Mouse (Mus musculus) liver, adult 2 months (tissue): ENCODE measurements at regions not wholly inside any gene's neighbourhood (a gene's known extent, or its start where the extent isn't known, plus 50 kb on each side); places are given as distances from the start of the nearest gene placed in this dataset.
A peak's percentile ranks its signal among the peaks of the same experiment; 100 is the strongest.

Experiments used
- DNase-seq: peaks from one replicate; pipeline ENCODE4 v3.0.0-alpha.2; 2011; ENCODE audit warnings: low read depth, low spot score; ENCODE audit errors: extremely low read depth
- H3K27ac ChIP-seq: fragments of 200-500 bp; replicated peaks from 2 replicates; pipeline ENCODE4 v1.5.1; 2012; ENCODE audit warnings: low read depth, mild to moderate bottlenecking, control low read depth, inconsistent platforms, low read length; ENCODE audit not compliant: insufficient read depth
- H3K27me3 ChIP-seq: fragments of 200-500 bp; 2 replicates; pipeline ENCODE4 v1.6.1; 2012; ENCODE audit warnings: mild to moderate bottlenecking, moderate library complexity, low read length, inconsistent platforms; ENCODE audit not compliant: control insufficient read depth, insufficient read depth
- H3K36me3 ChIP-seq: fragments of 200-500 bp; 2 replicates; pipeline ENCODE4 v1.6.1; 2012; ENCODE audit warnings: low read length, inconsistent platforms; ENCODE audit not compliant: control insufficient read depth, insufficient read depth
- H3K4me1 ChIP-seq: fragments of 200-500 bp; 2 replicates; pipeline ENCODE4 v1.6.1; 2011; ENCODE audit warnings: low read length; ENCODE audit not compliant: control insufficient read depth, insufficient read depth
- H3K4me3 ChIP-seq: fragments of 200-500 bp; 2 replicates; pipeline ENCODE4 v1.5.1; 2011; ENCODE audit warnings: low read depth, mild to moderate bottlenecking, control low read depth, low read length, moderate library complexity; ENCODE audit not compliant: insufficient read depth
- H3K79me2 ChIP-seq: fragments of 200-500 bp; 2 replicates; pipeline ENCODE4 v1.6.1; 2012; ENCODE audit warnings: inconsistent platforms, mild to moderate bottlenecking, low read length, moderate library complexity; ENCODE audit not compliant: control insufficient read depth, insufficient read depth
- H3K9ac ChIP-seq: fragments of 200-500 bp; 2 replicates; pipeline ENCODE4 v1.6.1; 2012; ENCODE audit warnings: low read depth, mild to moderate bottlenecking, control low read depth, inconsistent platforms, low read length
- CTCF ChIP-seq: fragments of 200-500 bp; IDR thresholded peaks from 2 replicates; pipeline ENCODE4 v1.5.1; 2011; ENCODE audit warnings: low read depth, low read length, control low read depth
- POLR2A ChIP-seq: fragments of 200-500 bp; IDR thresholded peaks from 2 replicates; pipeline ENCODE4 v1.6.1; 2011; ENCODE audit warnings: low read length, control low read depth; ENCODE audit not compliant: insufficient read depth; ENCODE audit errors: extremely low read depth
- WGBS: fragments of 180-500 bp; shearing (Covaris S2); methylation state at CpG from one replicate; pipeline ENCODE4 v1.1.7; 2018; 5-methylcytosine and 5-hydroxymethylcytosine counted together

DNA sequence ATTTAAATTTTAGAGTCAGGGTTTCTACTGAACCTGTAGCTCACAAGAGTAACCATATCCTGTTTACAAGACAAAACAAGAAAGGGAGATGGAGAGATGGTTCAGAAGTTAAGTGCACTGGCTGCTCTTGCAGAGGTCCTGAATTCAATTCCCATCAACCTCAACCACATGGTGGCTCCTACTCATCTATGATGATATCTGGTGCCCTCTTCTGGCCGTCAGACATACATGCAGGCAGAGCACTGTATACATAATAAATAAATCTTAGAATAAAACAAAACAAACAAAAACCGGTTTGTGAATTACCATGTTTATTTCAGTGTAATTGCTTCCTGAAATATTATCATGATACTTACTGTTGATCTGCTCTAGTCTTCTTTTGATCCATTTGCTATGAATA lies 845.4 kb downstream of the Pcdh18 start:
- Histone ChIP-seq H3K36me3 (no peaks in the 10 kb centered on the region), H3K4me3 (no peak overlapping the region), H3K79me2 (no peaks in the 10 kb centered on the region), H3K27ac (no peak overlapping the region), H3K27me3 (no peaks in the 10 kb centered on the region), H3K4me1 (no peaks in the 10 kb centered on the region), H3K9ac (no peak overlapping the region)
- no peak for TF ChIP-seq POLR2A
- no peak for TF ChIP-seq CTCF
- 46% methylated on average over 2 of the region's 2 CpGs for WGBS
- DNase-seq = no peak

DNA sequence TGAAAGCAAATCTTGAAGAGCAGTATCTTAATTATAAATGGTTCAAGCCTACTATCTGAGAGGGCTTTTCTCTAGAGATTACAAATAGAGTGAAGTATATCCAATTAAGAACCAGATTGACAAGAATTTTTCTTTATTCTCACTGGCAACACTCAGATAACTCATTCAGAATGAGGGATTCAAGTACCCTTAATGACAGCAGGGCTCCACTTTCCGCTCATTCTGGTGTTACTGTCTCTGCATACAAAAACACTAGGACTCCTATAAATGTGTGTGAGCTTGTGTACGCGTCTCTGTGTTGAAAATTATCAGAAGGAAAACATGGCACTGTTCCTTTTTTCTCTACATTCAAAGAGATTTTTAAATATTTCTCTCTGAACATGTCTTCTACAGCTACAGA lies 866.7 kb downstream of the Pcdh18 start:
- no peak for TF ChIP-seq CTCF
- no peak for TF ChIP-seq POLR2A
- no peak for DNase-seq
- Histone ChIP-seq H3K79me2 (no peaks in the 10 kb centered on the region), H3K9ac (no peak overlapping the region), H3K27me3 (no peaks in the 10 kb centered on the region), H3K4me3 (no peak overlapping the region), H3K4me1 (no peaks in the 10 kb centered on the region), H3K27ac (no peak overlapping the region), H3K36me3 (no peaks in the 10 kb centered on the region)
- WGBS = 76% methylated on average over 3 of the region's 3 CpGs

DNA sequence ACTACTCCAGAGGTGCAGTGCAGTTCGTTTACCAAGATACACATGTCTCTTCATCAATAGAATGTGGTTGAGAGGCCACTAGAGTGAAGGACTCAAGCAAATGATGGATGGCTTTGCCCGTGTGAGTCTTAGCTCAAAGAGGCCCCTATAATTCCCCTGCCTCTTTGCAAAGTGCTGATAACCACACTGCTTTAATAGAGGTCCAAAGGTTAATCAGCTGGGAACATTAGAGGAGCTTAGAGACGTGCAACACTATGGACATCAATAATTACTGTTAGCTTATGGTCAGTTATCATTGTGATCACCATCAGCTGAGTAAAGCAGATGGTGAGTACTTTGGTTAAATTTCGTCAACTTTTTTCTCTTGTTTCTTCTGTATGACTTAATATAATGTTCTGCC lies 869.2 kb downstream of the Pcdh18 start:
- no peak overlapping the region for H3K9ac ChIP-seq
- no peaks in the 10 kb centered on the region for H3K27me3 ChIP-seq
- TF ChIP-seq POLR2A (no peak), CTCF (no peak)
- no peaks in the 10 kb centered on the region for H3K79me2 ChIP-seq
- no peak for DNase-seq
- H3K36me3 ChIP-seq = no peaks in the 10 kb centered on the region
- H3K4me3 ChIP-seq = no peak overlapping the region
- WGBS = 38% methylated on average over 4 of the region's 4 CpGs
- H3K4me1 ChIP-seq = no peaks in the 10 kb centered on the region
- no peak overlapping the region for H3K27ac ChIP-seq

DNA sequence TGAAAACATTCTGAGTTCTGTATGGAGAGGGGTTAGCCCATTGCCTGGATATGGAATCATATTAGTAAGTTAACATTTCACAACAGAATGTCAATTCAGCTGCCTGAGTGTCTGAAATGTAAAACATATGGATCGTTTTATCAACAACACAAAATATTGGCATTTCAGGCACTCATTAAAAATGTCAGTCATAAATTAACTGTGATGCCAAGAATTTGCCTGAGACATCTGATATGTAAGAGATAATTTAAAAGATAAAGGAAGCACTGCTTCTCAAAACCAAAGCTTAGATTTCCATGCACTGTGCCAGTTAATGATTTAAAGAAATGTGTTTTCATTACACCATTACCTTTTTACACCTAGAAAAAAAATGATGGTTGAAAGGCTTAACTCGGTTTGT lies 887.6 kb downstream of the Pcdh18 start:
- no peak for DNase-seq
- H3K79me2 ChIP-seq = no peaks in the 10 kb centered on the region
- H3K4me3 ChIP-seq = no peak overlapping the region
- no peak overlapping the region for H3K9ac ChIP-seq
- no peaks in the 10 kb centered on the region for H3K4me1 ChIP-seq
- no peaks in the 10 kb centered on the region for H3K27me3 ChIP-seq
- TF ChIP-seq POLR2A (no peak), CTCF (no peak)
- no peak overlapping the region for H3K27ac ChIP-seq
- no peaks in the 10 kb centered on the region for H3K36me3 ChIP-seq
- whole genome bisulfite sequencing = 60% methylated on average over 2 of the region's 2 CpGs

DNA sequence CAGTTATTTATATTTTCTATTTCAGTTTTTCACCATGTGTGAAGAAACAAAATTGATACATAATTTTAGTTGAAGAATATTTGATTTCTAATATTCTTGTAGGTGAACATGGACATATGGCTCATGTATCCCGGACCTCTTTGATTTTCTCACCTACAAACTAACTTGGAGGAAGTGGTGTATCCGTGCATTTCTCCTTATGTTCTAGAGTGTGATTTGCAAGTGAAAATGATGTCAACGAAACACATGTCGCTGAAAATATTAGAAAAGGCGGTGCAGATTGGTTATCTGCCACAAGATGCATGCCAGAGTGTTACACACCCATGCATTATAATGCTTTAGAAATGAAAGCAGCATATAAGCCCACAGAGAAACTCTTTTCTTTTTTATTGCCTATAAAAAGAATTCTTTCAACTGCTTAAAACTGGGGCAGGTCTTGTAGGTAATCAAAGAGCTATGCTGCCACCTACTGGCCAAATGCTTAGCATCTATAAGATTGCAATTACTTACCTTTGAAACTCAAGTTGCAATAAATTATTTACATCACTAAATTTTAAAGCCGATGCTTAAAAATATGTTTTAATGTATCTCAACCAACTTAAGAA lies 911.0 kb downstream of the Pcdh18 start:
- Histone ChIP-seq H3K4me3 (no peak overlapping the region), H3K27ac (no peak overlapping the region), H3K27me3 (no peaks in the 10 kb centered on the region), H3K9ac (no peak overlapping the region), H3K79me2 (no peaks in the 10 kb centered on the region), H3K4me1 (no peaks in the 10 kb centered on the region), H3K36me3 (no peaks in the 10 kb centered on the region)
- no peak for TF ChIP-seq POLR2A
- TF ChIP-seq CTCF = peak; percentile 51
- WGBS = 52% methylated on average over 6 of the region's 6 CpGs
- DNase-seq = peak; percentile 65

DNA sequence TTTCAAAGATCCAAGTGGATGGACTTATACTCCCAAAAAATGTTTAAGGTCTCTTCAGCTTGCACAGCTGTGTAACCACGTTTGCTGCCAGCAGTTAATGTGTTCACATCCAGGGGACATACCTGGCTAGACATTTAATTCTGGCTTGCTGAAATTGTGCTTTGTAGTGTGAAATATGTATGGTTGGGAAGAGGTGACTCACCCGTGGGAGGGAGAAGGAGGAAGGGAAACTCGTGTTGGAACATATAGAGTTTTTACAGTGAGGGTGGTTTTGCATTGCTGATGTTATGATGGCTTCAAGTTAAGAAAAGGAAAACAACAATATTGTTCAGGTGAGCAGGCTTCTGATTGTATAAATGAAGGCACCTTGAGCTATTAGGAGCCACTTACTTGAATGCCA lies 916.4 kb downstream of the Pcdh18 start:
- no peaks in the 10 kb centered on the region for H3K27me3 ChIP-seq
- no peak overlapping the region for H3K27ac ChIP-seq
- no peak overlapping the region for H3K9ac ChIP-seq
- 57% methylated on average over 3 of the region's 3 CpGs for WGBS
- no peaks in the 10 kb centered on the region for H3K4me1 ChIP-seq
- no peak for DNase-seq
- H3K36me3 ChIP-seq = no peaks in the 10 kb centered on the region
- no peaks in the 10 kb centered on the region for H3K79me2 ChIP-seq
- no peak overlapping the region for H3K4me3 ChIP-seq
- TF ChIP-seq POLR2A (no peak), CTCF (no peak)
